Mouse (Mus musculus) ES-Bruce4 (cell line): ENCODE measurements around the gene Sema3g. TPM values are rescaled to one million over a fixed set of nuclear protein-coding genes. Genes with fewer than 3 reads are reported as not detected.

Experiments
- H3K27ac ChIP-seq: 2 replicates; pipeline ENCODE4 v1.5.1; 2012; ENCODE audit warnings: low read length, inconsistent platforms; ENCODE audit not compliant: insufficient read depth
- H3K27me3 ChIP-seq: 2 replicates; pipeline ENCODE4 v1.6.1; 2012; ENCODE audit warnings: mild to moderate bottlenecking, low read length, inconsistent platforms; ENCODE audit not compliant: control insufficient read depth, poor library complexity, insufficient read depth, severe bottlenecking
- H3K36me3 ChIP-seq: 2 replicates; pipeline ENCODE4 v1.6.1; 2012; ENCODE audit warnings: inconsistent platforms, mild to moderate bottlenecking, low read length, moderate library complexity; ENCODE audit not compliant: control insufficient read depth, poor library complexity, insufficient read depth, severe bottlenecking
- H3K4me1 ChIP-seq: one replicate; pipeline ENCODE4 v1.8.1; 2011; ENCODE audit warnings: low read length; ENCODE audit not compliant: control insufficient read depth, insufficient read depth
- H3K4me3 ChIP-seq: 2 replicates; pipeline ENCODE4 v1.5.1; 2011; ENCODE audit warnings: low read depth, mild to moderate bottlenecking, low read length
- H3K9ac ChIP-seq: 2 replicates; pipeline ENCODE4 v1.6.1; 2012; ENCODE audit warnings: low read depth, mild to moderate bottlenecking, inconsistent platforms; ENCODE audit not compliant: poor library complexity, severe bottlenecking
- H3K9me3 ChIP-seq: replicated peaks from 2 replicates; pipeline ENCODE4 v1.6.1; 2012; ENCODE audit warnings: mild to moderate bottlenecking, low read length, inconsistent platforms; ENCODE audit not compliant: control insufficient read depth, poor library complexity, insufficient read depth, severe bottlenecking
- CTCF ChIP-seq: IDR thresholded peaks from one replicate; pipeline ENCODE4 v1.8.1; 2011; ENCODE audit warnings: low read depth, low read length
- EP300 ChIP-seq: IDR thresholded peaks from 2 replicates; pipeline ENCODE4 v1.6.1; 2011; ENCODE audit warnings: low read depth, low read length; ENCODE audit not compliant: insufficient read depth
- POLR2A ChIP-seq: IDR thresholded peaks from one replicate; pipeline ENCODE4 v1.8.1; 2011; ENCODE audit warnings: low read length; ENCODE audit not compliant: insufficient read depth
- polyA plus RNA-seq: library from polyadenylated mRNA; stranded (reverse); fragments of >200 nt; gene quantifications from 2 replicates; pipeline ENCODE4 v1.2.4, GENCODE M21; 2011; ENCODE audit warnings: low read depth; ENCODE audit not compliant: missing spikeins, insufficient read depth, insufficient read length

Sema3g gene
- polyA plus RNA-seq, 1 experiment: not detected

- Histone ChIP-seq H3K36me3 (no peaks in the 10 kb centered on the region), H3K9ac (no peak overlapping the region), H3K9me3 (no peaks in the 10 kb centered on the region), H3K27me3 (no peaks in the 10 kb centered on the region), H3K27ac (no peak overlapping the region), H3K4me3 (no peak overlapping the region), H3K4me1 (no peaks in the 10 kb centered on the region)
- TF ChIP-seq POLR2A (no peak), EP300 (no peak), CTCF (no peak)
These were observed 5.8 kb upstream of the Sema3g start for GRCm38 (mm10) chr14:31211854-31212253.

GRCm38 (mm10) chr14:31212499-31212898, 5.2 kb upstream of the Sema3g start:
- Histone ChIP-seq H3K27ac (no peak overlapping the region), H3K9ac (no peak overlapping the region), H3K4me3 (no peak overlapping the region), H3K27me3 (no peaks in the 10 kb centered on the region), H3K36me3 (no peaks in the 10 kb centered on the region), H3K4me1 (no peaks in the 10 kb centered on the region), H3K9me3 (no peaks in the 10 kb centered on the region)
- no peak for TF ChIP-seq CTCF
- no peak for TF ChIP-seq EP300
- TF ChIP-seq POLR2A: no peak

- no peak for TF ChIP-seq POLR2A
- no peak for TF ChIP-seq CTCF
- TF ChIP-seq EP300: no peak
- no peak overlapping the region for H3K4me3 ChIP-seq
- H3K9ac ChIP-seq: no peak overlapping the region
- no peaks in the 10 kb centered on the region for H3K36me3 ChIP-seq
- no peaks in the 10 kb centered on the region for H3K4me1 ChIP-seq
- no peak overlapping the region for H3K27ac ChIP-seq
- H3K27me3 ChIP-seq: no peaks in the 10 kb centered on the region
- H3K9me3 ChIP-seq: no peaks in the 10 kb centered on the region
These were observed 3.8 kb upstream of the Sema3g start for GRCm38 (mm10) chr14:31213868-31214267.

GRCm38 (mm10) chr14:31214684-31215083, 3.0 kb upstream of the Sema3g start:
- no peaks in the 10 kb centered on the region for H3K27me3 ChIP-seq
- TF ChIP-seq CTCF (no peak), POLR2A (no peak), EP300 (no peak)
- H3K9ac ChIP-seq: no peak overlapping the region
- no peaks in the 10 kb centered on the region for H3K4me1 ChIP-seq
- H3K4me3 ChIP-seq: no peak overlapping the region
- no peaks in the 10 kb centered on the region for H3K9me3 ChIP-seq
- H3K36me3 ChIP-seq: no peaks in the 10 kb centered on the region
- H3K27ac ChIP-seq: no peak overlapping the region

GRCm38 (mm10) chr14:31215157-31216002, 2.3 kb upstream of the Sema3g start:
- Histone ChIP-seq H3K4me1 (no peaks in the 10 kb centered on the region), H3K27me3 (no peaks in the 10 kb centered on the region), H3K36me3 (no peaks in the 10 kb centered on the region), H3K27ac (no peak overlapping the region), H3K9ac (no peak overlapping the region), H3K4me3 (no peak overlapping the region), H3K9me3 (no peaks in the 10 kb centered on the region)
- TF ChIP-seq CTCF: peak; percentile 70
- no peak for TF ChIP-seq POLR2A

GRCm38 (mm10) chr14:31216846-31217245, 814 bp upstream of the Sema3g start, which contains the start of gene Nisch:
TSS of gene Nisch (minus strand) at chr14:31216946.
- Histone ChIP-seq H3K36me3 (no peaks in the 10 kb centered on the region), H3K9ac (no peak within 1 kb of the TSS), H3K4me1 (no peaks in the 10 kb centered on the region), H3K4me3 (no peak within 1 kb of the TSS), H3K27me3 (no peaks in the 10 kb centered on the region), H3K27ac (no peak within 1 kb of the TSS), H3K9me3 (no peaks in the 10 kb centered on the region)
- TF ChIP-seq EP300 (no peak), POLR2A (no peak), CTCF (no peak)
